In the genomic region with DNA sequence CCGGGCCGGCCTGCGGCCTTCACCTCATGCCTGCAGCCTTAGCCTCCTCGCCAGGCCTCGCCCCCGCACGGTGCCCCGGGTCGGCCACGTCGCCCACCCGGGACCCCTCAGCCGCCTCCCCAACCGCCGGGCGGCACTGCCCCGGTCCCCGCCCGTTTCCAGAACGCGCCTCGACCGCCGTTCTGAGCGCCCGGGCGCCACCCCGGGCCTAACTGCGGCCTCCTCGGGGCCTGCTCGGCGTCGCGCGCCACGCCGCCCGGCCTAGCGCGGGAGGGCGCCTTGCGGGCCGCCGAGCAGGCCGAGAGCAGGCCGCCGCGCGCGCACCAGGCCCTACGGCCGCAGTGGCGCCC, we compare ENCODE assay signal across 8 mouse cellular contexts. TPM values are rescaled to one million over a fixed set of nuclear protein-coding genes. Genes with fewer than 3 reads are reported as not detected.
DNase-seq lines count a peak whose midpoint lies in the region; ATAC-seq and TF ChIP-seq lines count a peak whose summit lies in the region.

No protein-coding gene starts in this region.

- H3K27me3 ChIP-seq in lung, embryonic 14.5 days (ENCODE audit: insufficient read depth, low read length) = no peaks in the 10 kb centered on the region
- H3K27me3 ChIP-seq in embryonic facial prominence, embryonic 11.5 days (ENCODE audit: control insufficient read depth, insufficient read depth, low read length) = peaks cover 6% of the 10 kb centered on the region; the same call in 1 of the 2 replicates
- H3K27me3 ChIP-seq in hindbrain, embryonic 13.5 days = peaks cover 67% of the 10 kb centered on the region
- peaks cover 38% of the 10 kb centered on the region for H3K27me3 ChIP-seq in midbrain, embryonic 15.5 days (replicated peaks)

- no peak for ATAC-seq in lung, embryonic 14.5 days (ENCODE audit: insufficient read depth)
- ATAC-seq in embryonic facial prominence, embryonic 11.5 days (replicated peaks; ENCODE audit: insufficient number of reproducible peaks, low FRiP score, low TSS enrichment, low read depth) = no peak; the same call in none of the 2 replicates
- ATAC-seq in hindbrain, embryonic 13.5 days (ENCODE audit: low FRiP score) = peak; percentile 80
- ATAC-seq in midbrain, embryonic 15.5 days (replicated peaks) = peak; percentile 77; the same call in 1 of the 2 replicates

- no peak for TF ChIP-seq CTCF in lung, embryonic 14.5 days (IDR thresholded peaks at IDR 0.05; ENCODE audit: low read depth)

- H3K36me3 ChIP-seq in lung, embryonic 14.5 days (ENCODE audit: insufficient read depth) = no peaks in the 10 kb centered on the region
- H3K36me3 ChIP-seq in embryonic facial prominence, embryonic 11.5 days (replicated peaks; ENCODE audit: control insufficient read depth, insufficient read depth, low read depth, low read length) = no peaks in the 10 kb centered on the region
- no peaks in the 10 kb centered on the region for H3K36me3 ChIP-seq in hindbrain, embryonic 13.5 days
- H3K36me3 ChIP-seq in midbrain, embryonic 15.5 days (replicated peaks) = no peaks in the 10 kb centered on the region

- H3K4me3 ChIP-seq in lung, embryonic 14.5 days (ENCODE audit: low read depth, low read length) = peak overlapping the region; percentile 60
- peak overlapping the region; percentile 55 for H3K4me3 ChIP-seq in embryonic facial prominence, embryonic 11.5 days (ENCODE audit: low read depth, low read length)
- H3K4me3 ChIP-seq in hindbrain, embryonic 13.5 days = peak overlapping the region; percentile 58
- H3K4me3 ChIP-seq in midbrain, embryonic 15.5 days = peak overlapping the region; percentile 59

- H3K9me3 ChIP-seq in lung, embryonic 14.5 days (ENCODE audit: low read depth, low read length) = no peaks in the 10 kb centered on the region; the same call in 1 of the 2 replicates
- no peaks in the 10 kb centered on the region for H3K9me3 ChIP-seq in embryonic facial prominence, embryonic 11.5 days (replicated peaks; ENCODE audit: control insufficient read depth, low read length)
- no peaks in the 10 kb centered on the region for H3K9me3 ChIP-seq in hindbrain, embryonic 13.5 days
- H3K9me3 ChIP-seq in midbrain, embryonic 15.5 days = no peaks in the 10 kb centered on the region

- peak overlapping the region; percentile 99 for H3K27ac ChIP-seq in lung, embryonic 14.5 days (ENCODE audit: low read depth)
- peak overlapping the region; percentile 99 for H3K27ac ChIP-seq in embryonic facial prominence, embryonic 11.5 days (replicated peaks; ENCODE audit: low read depth, low read length)
- H3K27ac ChIP-seq in hindbrain, embryonic 13.5 days = peak overlapping the region; percentile 99
- peak overlapping the region; percentile 99 for H3K27ac ChIP-seq in midbrain, embryonic 15.5 days

- H3K9ac ChIP-seq in lung, embryonic 14.5 days = peak overlapping the region; percentile 94
- H3K9ac ChIP-seq in embryonic facial prominence, embryonic 11.5 days (replicated peaks; ENCODE audit: low read length) = peak overlapping the region; percentile 95
- H3K9ac ChIP-seq in hindbrain, embryonic 13.5 days = peak overlapping the region; percentile 88
- peak overlapping the region; percentile 79 for H3K9ac ChIP-seq in midbrain, embryonic 15.5 days

- no peaks in the 10 kb centered on the region for H3K4me1 ChIP-seq in lung, embryonic 14.5 days (ENCODE audit: insufficient read depth)
- no peaks in the 10 kb centered on the region for H3K4me1 ChIP-seq in embryonic facial prominence, embryonic 11.5 days (ENCODE audit: control insufficient read depth, insufficient read depth, low read length)
- H3K4me1 ChIP-seq in hindbrain, embryonic 13.5 days (replicated peaks) = peaks cover 6% of the 10 kb centered on the region
- peaks cover 8% of the 10 kb centered on the region for H3K4me1 ChIP-seq in midbrain, embryonic 15.5 days

- H3K4me2 ChIP-seq in lung, embryonic 14.5 days = peak overlapping the region; percentile 54
- H3K4me2 ChIP-seq in embryonic facial prominence, embryonic 11.5 days (ENCODE audit: low read depth, low read length) = peak overlapping the region; percentile 21
- peak overlapping the region; percentile 67 for H3K4me2 ChIP-seq in hindbrain, embryonic 13.5 days
- peak overlapping the region; percentile 65 for H3K4me2 ChIP-seq in midbrain, embryonic 15.5 days

- DNase-seq in lung, embryonic 14.5 days = no peak
- no peak for DNase-seq in lung, postnatal 14 days
- DNase-seq in embryonic facial prominence, embryonic 11.5 days (ENCODE audit: low spot score) = no peak
- no peak for DNase-seq in adrenal gland, postnatal 25 days
- DNase-seq in urinary bladder, postnatal 4 days (ENCODE audit: low spot score in 2 of 2) = no peak
- no peak for DNase-seq in lung, postnatal 4 days

- WGBS in lung, embryonic 14.5 days = 10% methylated on average over 46 of the region's 53 CpGs
- 15% methylated on average over 27 of the region's 53 CpGs for WGBS in embryonic facial prominence, embryonic 11.5 days
- 24% methylated on average over 36 of the region's 53 CpGs for WGBS in hindbrain, embryonic 13.5 days
- WGBS in midbrain, embryonic 15.5 days = 12% methylated on average over 48 of the region's 53 CpGs

RNA-seq across cellular contexts. Expression of a gene that starts 0.8 kb away (rescaled TPM):
- polyA plus RNA-seq in lung, embryonic 14.5 days (2014; fragmentation: Nextera tagmentation; extraction: Ambion mirVana) = 32.2 and 37.5 TPM in 2 replicates
- polyA plus RNA-seq in embryonic facial prominence, embryonic 11.5 days (2014; fragmentation: Nextera tagmentation; extraction: Ambion mirVana) = 27.8 and 30.1 TPM in 2 replicates
- polyA plus RNA-seq in hindbrain, embryonic 13.5 days (2015; fragmentation: Nextera tagmentation; extraction: Ambion mirVana) = 23.6 and 26.0 TPM in 2 replicates
- polyA plus RNA-seq in midbrain, embryonic 15.5 days (2015; fragmentation: Nextera tagmentation; extraction: Ambion mirVana) = 25.6 and 26.5 TPM in 2 replicates
- total RNA-seq in adrenal gland, postnatal 25 days (2021) = 37.4 and 39.4 TPM in 2 replicates

Comparison
In these comparisons a context has a peak if more than half of its experiments do, and no peak if none do; other contexts are left out.
1. ATAC-seq: peak in hindbrain, embryonic 13.5 days (single experiment) and midbrain, embryonic 15.5 days (single experiment); none in lung, embryonic 14.5 days (single experiment) and embryonic facial prominence, embryonic 11.5 days (single experiment).
2. Peak in every context shown above with its lines, with median percentiles within 50 percentile points of each other: H3K27ac ChIP-seq, H3K4me2 ChIP-seq, H3K4me3 ChIP-seq and H3K9ac ChIP-seq.